Mouse (Mus musculus): ENCODE data around the gene Ppp1r14a. TPM values are rescaled to one million over a fixed set of nuclear protein-coding genes. Genes with fewer than 3 reads are reported as not detected.

Gene Ppp1r14a
- polyA plus RNA-seq, 1 experiment, result 3.2 TPM

GRCm38 (mm10) chr7:29291616-29292457 is 2.7 kb downstream of the Ppp1r14a start:
- 60% methylated on average over 7 of the region's 7 CpGs for WGBS
- TF ChIP-seq POLR2A (IDR thresholded peaks at IDR 0.05; ENCODE audit: borderline replicate concordance, control insufficient read depth, low read depth, low read length), result no peak
- no peak for TF ChIP-seq CTCF (IDR thresholded peaks at IDR 0.05; ENCODE audit: control insufficient read depth, insufficient read depth, low read length)
- Histone ChIP-seq H3K4me3 (replicated peaks; ENCODE audit: control insufficient read depth, low read depth, low read length) (no peak overlapping the region), H3K4me1 (ENCODE audit: control insufficient read depth, insufficient read depth, low read length) (no peaks in the 10 kb centered on the region), H3K27ac (ENCODE audit: control insufficient read depth, insufficient read depth, low read depth, low read length, poor library complexity) (no peak overlapping the region)

- no peak overlapping the region for H3K27ac ChIP-seq (ENCODE audit: control insufficient read depth, insufficient read depth, low read depth, low read length, poor library complexity)
- WGBS, result 50% methylated on average over 8 of the region's 8 CpGs
- no peaks in the 10 kb centered on the region for H3K4me1 ChIP-seq (ENCODE audit: control insufficient read depth, insufficient read depth, low read length)
- TF ChIP-seq CTCF (IDR thresholded peaks at IDR 0.05; ENCODE audit: control insufficient read depth, insufficient read depth, low read length) (no peak), POLR2A (IDR thresholded peaks at IDR 0.05; ENCODE audit: borderline replicate concordance, control insufficient read depth, low read depth, low read length) (no peak)
- no peak overlapping the region for H3K4me3 ChIP-seq (replicated peaks; ENCODE audit: control insufficient read depth, low read depth, low read length)
These were observed 3.5 kb downstream of the Ppp1r14a start for GRCm38 (mm10) chr7:29292458-29293098.

- TF ChIP-seq CTCF (IDR thresholded peaks at IDR 0.05; ENCODE audit: control insufficient read depth, insufficient read depth, low read length) (no peak), POLR2A (IDR thresholded peaks at IDR 0.05; ENCODE audit: borderline replicate concordance, control insufficient read depth, low read depth, low read length) (no peak)
- 75% methylated on average over 19 of the region's 19 CpGs for WGBS
- H3K27ac ChIP-seq (ENCODE audit: control insufficient read depth, insufficient read depth, low read depth, low read length, poor library complexity), result no peak overlapping the region
These were observed 4.3 kb downstream of the Ppp1r14a start for GRCm38 (mm10) chr7:29293131-29294065.

GRCm38 (mm10) chr7:29294111-29294761 is 5.1 kb downstream of the Ppp1r14a start:
- TF ChIP-seq CTCF (IDR thresholded peaks at IDR 0.05; ENCODE audit: control insufficient read depth, insufficient read depth, low read length) (no peak), POLR2A (IDR thresholded peaks at IDR 0.05; ENCODE audit: borderline replicate concordance, control insufficient read depth, low read depth, low read length) (no peak)
- Histone ChIP-seq H3K4me1 (ENCODE audit: control insufficient read depth, insufficient read depth, low read length) (no peaks in the 10 kb centered on the region), H3K27ac (ENCODE audit: control insufficient read depth, insufficient read depth, low read depth, low read length, poor library complexity) (no peak overlapping the region), H3K4me3 (replicated peaks; ENCODE audit: control insufficient read depth, low read depth, low read length) (no peak overlapping the region)
- 47% methylated on average over 13 of the region's 13 CpGs for WGBS

More at GRCm38 (mm10) chr7:29293131-29294065, 4.3 kb downstream of the Ppp1r14a start:
- no peak overlapping the region for H3K4me3 ChIP-seq (replicated peaks; ENCODE audit: control insufficient read depth, low read depth, low read length)
- H3K4me1 ChIP-seq (ENCODE audit: control insufficient read depth, insufficient read depth, low read length), result no peaks in the 10 kb centered on the region

GRCm38 (mm10) chr7:29295861-29296647 is 6.9 kb downstream of the Ppp1r14a start:
- H3K4me3 ChIP-seq (replicated peaks; ENCODE audit: control insufficient read depth, low read depth, low read length), result no peak overlapping the region
- WGBS, result 79% methylated on average over 24 of the region's 24 CpGs
- H3K4me1 ChIP-seq (ENCODE audit: control insufficient read depth, insufficient read depth, low read length), result no peaks in the 10 kb centered on the region
- TF ChIP-seq POLR2A (IDR thresholded peaks at IDR 0.05; ENCODE audit: borderline replicate concordance, control insufficient read depth, low read depth, low read length) (no peak), CTCF (IDR thresholded peaks at IDR 0.05; ENCODE audit: control insufficient read depth, insufficient read depth, low read length) (no peak)
- no peak overlapping the region for H3K27ac ChIP-seq (ENCODE audit: control insufficient read depth, insufficient read depth, low read depth, low read length, poor library complexity)

GRCm38 (mm10) chr7:29296998-29297397 is 7.9 kb downstream of the Ppp1r14a start:
- H3K4me1 ChIP-seq (ENCODE audit: control insufficient read depth, insufficient read depth, low read length), result no peaks in the 10 kb centered on the region
- TF ChIP-seq POLR2A (IDR thresholded peaks at IDR 0.05; ENCODE audit: borderline replicate concordance, control insufficient read depth, low read depth, low read length), result no peak
- TF ChIP-seq CTCF (IDR thresholded peaks at IDR 0.05; ENCODE audit: control insufficient read depth, insufficient read depth, low read length), result peak; percentile 86
- 20% methylated on average over 10 of the region's 10 CpGs for WGBS
- H3K27ac ChIP-seq (ENCODE audit: control insufficient read depth, insufficient read depth, low read depth, low read length, poor library complexity), result no peak overlapping the region
- no peak overlapping the region for H3K4me3 ChIP-seq (replicated peaks; ENCODE audit: control insufficient read depth, low read depth, low read length)

GRCm38 (mm10) chr7:29301127-29301566 is 12.0 kb downstream of the Ppp1r14a start:
- 10% methylated on average over 7 of the region's 7 CpGs for WGBS
- Histone ChIP-seq H3K4me3 (replicated peaks; ENCODE audit: control insufficient read depth, low read depth, low read length) (no peak overlapping the region), H3K4me1 (ENCODE audit: control insufficient read depth, insufficient read depth, low read length) (no peaks in the 10 kb centered on the region), H3K27ac (ENCODE audit: control insufficient read depth, insufficient read depth, low read depth, low read length, poor library complexity) (no peak overlapping the region)
- TF ChIP-seq POLR2A (IDR thresholded peaks at IDR 0.05; ENCODE audit: borderline replicate concordance, control insufficient read depth, low read depth, low read length) (no peak), CTCF (IDR thresholded peaks at IDR 0.05; ENCODE audit: control insufficient read depth, insufficient read depth, low read length) (peak; percentile 76)

Measured in bone marrow, adult 2 months (tissue).